Mouse (Mus musculus): ENCODE data around the gene Csnk1g1.
A peak's percentile ranks its signal among the peaks of the same experiment; 100 is the strongest.

Gene Csnk1g1

GRCm38 (mm10) chr9:65908394-65909300 lies at the start of gene Csnk1g1, which contains the start of gene Trip4:
Csnk1g1 (plus strand) TSS chr9:65908924.
Trip4 (minus strand) TSS chr9:65908794.
- DNase-seq (ENCODE audit: low spot score in 2 of 2) = peak; percentile 95 to 97

- DNase-seq (ENCODE audit: low spot score in 2 of 2) = no peak
Observed at GRCm38 (mm10) chr9:65859656-65860055, 49.1 kb upstream of the Csnk1g1 start.

GRCm38 (mm10) chr9:65884564-65885315 lies 24.0 kb upstream of the Csnk1g1 start:
- DNase-seq (ENCODE audit: low spot score in 2 of 2) = peak; percentile 42 to 87

GRCm38 (mm10) chr9:65890143-65890628 lies 18.5 kb upstream of the Csnk1g1 start, which contains the start of gene Pclaf:
Pclaf (plus strand) TSS chr9:65890237.
- peak in 1 of 2 experiments; percentile 41 for DNase-seq (ENCODE audit: low spot score in 2 of 2)

- DNase-seq (ENCODE audit: low spot score in 2 of 2) = no peak
Observed at GRCm38 (mm10) chr9:65891126-65891525, 17.6 kb upstream of the Csnk1g1 start.

GRCm38 (mm10) chr9:65896977-65897376 lies 11.7 kb upstream of the Csnk1g1 start:
- DNase-seq (ENCODE audit: low spot score in 2 of 2) = no peak

GRCm38 (mm10) chr9:65902879-65903278 lies 5.8 kb upstream of the Csnk1g1 start:
- DNase-seq (ENCODE audit: low spot score in 2 of 2) = no peak

- DNase-seq (ENCODE audit: low spot score in 2 of 2) = no peak
Observed at GRCm38 (mm10) chr9:65903419-65903818, 5.3 kb upstream of the Csnk1g1 start.

GRCm38 (mm10) chr9:65909301-65909801 lies 627 bp downstream of the Csnk1g1 start:
- peak; percentile 18 to 29 for DNase-seq (ENCODE audit: low spot score in 2 of 2)

- DNase-seq (ENCODE audit: low spot score in 2 of 2) = no peak
Observed at GRCm38 (mm10) chr9:65909837-65910236, 1.1 kb downstream of the Csnk1g1 start.

GRCm38 (mm10) chr9:65913976-65914375 lies 5.3 kb downstream of the Csnk1g1 start:
- DNase-seq (ENCODE audit: low spot score in 2 of 2) = peak in 1 of 2 experiments; percentile 14

- DNase-seq (ENCODE audit: low spot score in 2 of 2) = no peak
Observed at GRCm38 (mm10) chr9:65917015-65917414, 8.3 kb downstream of the Csnk1g1 start.

- DNase-seq (ENCODE audit: low spot score in 2 of 2) = no peak
Observed at GRCm38 (mm10) chr9:65928456-65928855, 19.7 kb downstream of the Csnk1g1 start.

GRCm38 (mm10) chr9:65929826-65930225 lies 21.1 kb downstream of the Csnk1g1 start:
- no peak for DNase-seq (ENCODE audit: low spot score in 2 of 2)

GRCm38 (mm10) chr9:65937566-65937965 lies 28.8 kb downstream of the Csnk1g1 start:
- DNase-seq (ENCODE audit: low spot score in 2 of 2) = no peak

- DNase-seq (ENCODE audit: low spot score in 2 of 2) = no peak
Observed at GRCm38 (mm10) chr9:65951082-65951587, 42.4 kb downstream of the Csnk1g1 start.

- no peak for DNase-seq (ENCODE audit: low spot score in 2 of 2)
Observed at GRCm38 (mm10) chr9:65970009-65970408, 61.3 kb downstream of the Csnk1g1 start.

- DNase-seq (ENCODE audit: low spot score in 2 of 2) = no peak
Observed at GRCm38 (mm10) chr9:65973206-65973605, 64.5 kb downstream of the Csnk1g1 start.

- DNase-seq (ENCODE audit: low spot score in 2 of 2) = no peak
Observed at GRCm38 (mm10) chr9:65975886-65976285, 67.2 kb downstream of the Csnk1g1 start.

- DNase-seq (ENCODE audit: low spot score in 2 of 2) = no peak
Observed at GRCm38 (mm10) chr9:65982841-65983240, 74.1 kb downstream of the Csnk1g1 start.

GRCm38 (mm10) chr9:65987021-65987420 lies 78.3 kb downstream of the Csnk1g1 start:
- DNase-seq (ENCODE audit: low spot score in 2 of 2) = no peak

Measured in left cerebral cortex, adult 9 months (tissue).